Mouse (Mus musculus) kidney, adult 18-20 months (tissue): ENCODE results near the gene Lmo2.

Experiments
- DNase-seq: peaks from one replicate; pipeline ENCODE4 v3.0.0; 2021

The Lmo2 gene

DNA sequence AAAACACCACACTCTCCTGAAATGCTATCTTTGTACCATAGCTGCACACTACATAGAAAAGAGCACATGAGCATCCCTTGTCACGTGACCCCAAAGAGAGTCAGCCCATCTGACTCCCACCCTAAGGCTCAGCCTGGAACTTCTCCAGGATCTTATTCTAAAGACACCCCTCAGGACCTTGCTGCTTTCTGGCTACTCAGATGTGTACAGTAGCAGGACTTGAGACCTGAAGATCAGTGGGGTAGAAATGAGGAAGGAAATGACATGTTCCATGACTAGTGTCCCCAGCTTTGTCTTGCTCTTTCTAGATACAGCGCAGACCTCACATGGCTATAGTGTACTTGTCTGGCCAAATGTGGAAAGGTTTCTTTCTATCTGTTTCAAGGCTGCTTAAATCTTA, 12.9 kb upstream of the Lmo2 start:
- no peak for DNase-seq

DNA sequence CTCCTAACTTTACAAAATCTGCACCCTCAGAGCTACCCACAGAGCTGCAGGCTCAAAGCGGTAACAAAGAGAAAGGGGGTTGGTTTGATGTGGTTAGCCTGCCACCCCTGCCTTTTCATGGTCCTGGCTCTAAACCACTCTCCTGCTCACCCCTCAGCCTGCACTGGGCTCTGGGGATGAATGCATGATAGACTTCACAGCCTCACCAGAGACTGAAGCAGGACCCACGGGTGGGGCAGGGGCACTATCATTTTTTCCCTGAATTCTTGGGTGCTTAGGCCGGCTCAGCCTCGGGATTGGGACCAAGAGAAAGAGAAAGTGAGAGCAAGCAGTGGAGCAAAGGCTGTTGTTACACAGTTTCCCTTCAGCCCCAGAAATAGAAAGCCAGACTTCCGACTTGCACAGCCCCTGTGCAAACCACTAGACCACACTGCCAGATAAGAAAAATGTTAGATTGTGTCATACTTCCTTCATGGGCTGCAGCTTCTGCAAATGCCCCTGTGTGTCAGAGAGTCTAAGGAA, 12.2 kb upstream of the Lmo2 start:
- DNase-seq, result no peak

- no peak for DNase-seq
Observed at GRCm38 (mm10) chr2:103946892-103947291, 10.9 kb upstream of the Lmo2 start.

DNA sequence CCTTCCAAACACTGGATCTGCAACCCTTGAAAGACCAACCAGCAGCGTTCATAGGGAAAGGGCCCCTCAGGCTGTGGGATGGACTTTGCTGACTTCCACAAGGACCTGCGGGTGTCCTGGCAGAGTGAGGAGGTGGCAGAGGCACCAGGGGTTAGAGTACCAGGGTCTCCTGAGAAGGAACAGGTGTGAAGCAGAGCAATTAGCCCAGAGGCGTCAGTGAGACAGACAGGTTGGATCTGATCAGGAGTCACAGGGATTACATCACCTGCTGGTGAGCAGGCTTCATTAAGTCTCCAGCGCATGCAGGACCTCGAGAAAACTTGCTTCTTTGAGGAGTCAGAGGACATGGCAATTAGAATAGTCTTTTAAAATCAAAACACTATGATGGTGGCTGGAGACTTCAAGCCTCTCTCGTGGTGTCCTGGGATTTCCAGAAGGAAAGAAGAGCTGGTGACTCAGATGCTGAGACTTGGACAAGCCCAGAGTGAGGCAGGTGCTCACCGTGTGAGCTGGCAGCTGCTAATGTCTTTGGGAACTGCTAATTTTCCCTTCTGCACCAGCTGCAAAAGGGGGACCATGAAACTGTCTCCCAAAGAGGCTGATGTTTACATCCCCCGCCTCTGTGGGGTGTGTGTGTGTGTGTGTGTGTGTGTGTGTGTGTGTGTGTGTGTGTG, 9.7 kb upstream of the Lmo2 start:
- no peak for DNase-seq

GRCm38 (mm10) chr2:103953050-103953835, 4.5 kb upstream of the Lmo2 start:
- DNase-seq, result no peak

DNA sequence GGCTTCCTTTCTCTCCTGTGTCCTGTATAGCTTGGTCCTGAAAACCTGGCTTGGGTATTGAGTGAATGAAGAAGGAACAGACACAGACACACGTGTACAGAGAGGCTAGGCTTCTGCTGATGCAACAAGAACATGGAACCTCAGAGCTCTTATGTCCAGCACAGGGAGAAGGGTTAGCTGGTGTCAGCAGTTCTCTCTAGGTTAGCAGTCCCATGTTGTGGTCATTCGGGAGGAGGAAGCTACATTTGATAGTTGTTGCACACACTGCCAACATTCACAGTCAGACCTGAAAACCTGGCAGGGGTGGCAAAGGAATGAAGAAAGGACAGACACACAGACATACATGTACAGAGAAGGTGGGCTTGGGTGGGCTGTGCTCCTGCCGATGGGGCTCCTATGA, 2.1 kb upstream of the Lmo2 start:
- DNase-seq, result no peak

- no peak for DNase-seq
Observed at GRCm38 (mm10) chr2:103956867-103957266, 919 bp upstream of the Lmo2 start.

DNA sequence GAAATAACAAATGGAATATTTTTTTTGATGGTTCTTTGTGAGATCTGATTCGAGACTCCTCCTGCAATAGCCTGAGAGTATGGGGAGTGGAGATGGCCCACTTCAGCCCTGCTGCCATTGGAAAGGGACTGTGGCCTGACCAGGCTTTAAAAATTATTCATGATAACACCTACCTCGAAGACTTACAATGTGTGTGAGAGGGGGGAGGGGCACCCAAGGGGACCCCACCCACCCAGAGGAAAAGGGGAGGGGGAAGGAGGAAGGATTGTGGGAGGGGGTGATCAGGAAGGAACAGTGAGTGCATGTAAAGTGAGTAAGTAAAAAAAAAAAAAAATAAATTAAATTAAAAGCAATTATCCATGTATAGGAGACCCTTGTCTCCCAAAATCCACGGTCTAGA, 848 bp downstream of the Lmo2 start:
- no peak for DNase-seq

GRCm38 (mm10) chr2:103959066-103959465, 1.3 kb downstream of the Lmo2 start:
- DNase-seq, result no peak

DNA sequence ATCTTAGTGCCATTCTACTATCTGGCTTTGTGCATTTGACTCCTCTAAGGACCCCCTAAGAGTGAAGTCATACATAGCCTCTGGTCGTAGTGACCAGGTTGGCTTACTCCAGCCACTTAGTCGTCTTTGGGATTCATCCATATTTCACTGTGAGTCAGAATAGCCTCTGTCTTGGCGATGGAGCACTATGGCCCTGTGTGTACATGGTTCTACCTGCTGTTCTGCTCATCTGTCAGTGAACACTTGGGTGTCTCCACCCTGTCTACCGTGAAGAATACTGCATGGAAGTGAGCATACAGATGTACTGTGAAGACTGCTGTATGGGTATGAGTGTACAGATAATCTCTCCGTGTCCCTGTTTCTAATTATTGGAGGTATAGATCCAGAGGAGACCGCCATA, 1.8 kb downstream of the Lmo2 start:
- no peak for DNase-seq

DNA sequence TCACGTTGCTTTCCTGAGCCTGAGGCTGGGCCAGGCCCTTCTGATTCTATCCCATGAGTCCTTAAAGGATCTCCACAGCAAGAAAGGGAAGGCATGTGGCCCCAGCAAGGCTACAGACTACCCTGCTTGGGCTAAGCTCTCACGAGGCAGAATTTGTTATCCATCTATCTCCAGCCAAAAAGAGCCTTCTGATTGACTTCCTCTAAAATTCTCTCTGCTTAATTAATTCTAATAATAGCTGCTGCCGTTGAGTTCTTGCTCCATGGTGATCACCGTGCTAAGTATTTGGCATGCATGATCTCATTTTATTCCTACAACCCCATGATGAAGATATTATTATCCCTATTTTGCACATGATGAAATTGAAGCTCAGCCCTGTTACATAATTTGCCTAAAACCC, 4.6 kb downstream of the Lmo2 start:
- DNase-seq, result no peak

DNA sequence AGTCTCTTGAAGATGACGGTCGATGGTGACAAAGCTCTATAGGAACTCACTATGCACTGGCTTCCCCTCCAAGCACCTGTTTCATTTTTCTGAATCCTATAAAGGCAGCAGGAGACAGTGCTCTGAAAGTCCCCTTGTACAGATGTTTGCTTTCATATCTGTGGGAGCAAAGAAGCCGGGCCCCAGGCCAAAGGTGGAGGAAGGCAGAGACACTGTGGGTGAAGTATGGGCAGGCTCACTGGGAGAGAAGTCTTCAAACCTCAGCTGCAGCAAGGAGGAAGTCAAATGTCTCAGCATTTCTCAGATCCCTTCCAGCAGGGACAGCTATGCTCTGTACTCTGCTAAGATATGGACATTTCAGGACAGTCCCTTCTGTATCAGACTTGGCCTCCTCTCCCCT, 7.6 kb downstream of the Lmo2 start:
- DNase-seq, result no peak

GRCm38 (mm10) chr2:103968186-103968585, 10.4 kb downstream of the Lmo2 start:
- DNase-seq, result no peak

- DNase-seq, result no peak
Observed at GRCm38 (mm10) chr2:103968919-103969436, 11.2 kb downstream of the Lmo2 start.

- DNase-seq, result peak; percentile 74
Observed at GRCm38 (mm10) chr2:103969437-103970040, 11.8 kb downstream of the Lmo2 start.

DNA sequence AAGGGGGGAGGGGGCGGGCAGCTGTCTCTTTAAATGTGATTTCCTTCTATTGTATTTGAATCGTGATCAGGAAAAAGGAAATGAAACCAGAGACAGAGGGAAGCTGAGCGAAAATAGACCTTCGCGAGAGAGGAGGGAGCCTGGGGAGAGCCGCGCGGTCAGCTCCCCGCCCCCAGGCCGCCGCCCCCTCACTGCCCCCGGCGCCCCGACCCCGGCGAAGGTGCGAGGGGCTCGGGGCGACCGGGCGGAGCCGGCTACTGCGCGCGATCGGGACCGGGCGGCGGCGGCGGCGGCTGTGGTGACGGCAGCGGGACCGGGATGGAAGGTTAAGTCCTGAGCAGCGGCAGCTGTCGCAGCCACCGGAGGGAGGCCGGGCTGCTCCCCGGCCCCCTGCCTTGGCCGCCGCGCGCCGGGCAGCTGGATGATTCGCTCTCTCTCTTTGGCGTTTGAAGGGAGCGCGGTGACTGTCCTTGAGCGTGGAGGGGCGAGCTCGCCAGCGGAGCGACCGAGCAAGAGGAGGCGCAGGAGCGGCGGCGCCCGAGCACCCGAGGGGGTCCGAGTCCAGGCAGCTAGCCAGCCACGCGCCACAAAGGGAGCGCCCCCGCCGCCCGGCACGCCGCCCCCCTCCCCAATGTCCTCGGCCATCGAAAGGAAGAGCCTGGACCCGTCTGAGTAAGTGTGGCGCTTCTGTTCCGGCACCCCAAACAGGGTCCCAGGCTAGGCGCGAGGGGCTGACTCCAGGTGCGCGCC, 12.4 kb downstream of the Lmo2 start:
- peak; percentile 63 for DNase-seq

GRCm38 (mm10) chr2:103970791-103971649, 13.2 kb downstream of the Lmo2 start:
- peak; percentile 23 for DNase-seq

DNA sequence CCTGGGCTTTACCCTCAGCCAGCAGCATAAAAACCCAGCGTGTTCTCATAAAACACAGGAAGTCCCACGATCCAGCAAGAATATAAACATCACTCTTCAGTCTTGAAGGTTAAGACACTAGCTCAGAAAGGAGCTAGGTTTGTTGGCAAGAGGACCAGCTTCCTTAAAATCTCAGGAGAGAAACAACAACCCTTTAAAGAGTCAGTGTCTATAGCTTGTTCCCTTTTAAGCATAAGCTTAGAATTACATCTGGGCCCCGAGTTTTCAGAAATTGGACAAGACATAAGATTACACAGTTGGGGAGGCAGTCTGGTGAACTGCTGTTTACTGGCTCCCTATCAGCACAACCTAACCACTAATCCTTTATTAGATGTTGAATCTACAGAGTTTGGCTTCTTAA, 14.1 kb downstream of the Lmo2 start:
- no peak for DNase-seq

DNA sequence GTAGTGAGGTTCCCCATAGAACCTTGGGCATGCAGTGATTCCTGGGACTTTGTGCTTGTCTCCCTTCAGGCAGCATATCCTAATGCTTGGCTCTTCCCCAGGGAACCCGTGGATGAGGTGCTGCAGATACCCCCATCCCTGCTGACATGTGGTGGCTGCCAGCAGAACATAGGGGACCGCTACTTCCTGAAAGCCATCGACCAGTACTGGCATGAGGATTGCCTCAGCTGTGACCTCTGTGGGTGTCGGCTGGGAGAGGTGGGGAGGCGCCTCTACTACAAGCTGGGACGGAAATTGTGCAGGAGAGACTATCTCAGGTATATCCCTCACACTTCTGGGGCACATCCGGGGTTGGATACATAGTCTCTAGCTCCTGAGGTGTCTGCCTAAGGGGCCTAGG, 18.1 kb downstream of the Lmo2 start:
- no peak for DNase-seq

DNA sequence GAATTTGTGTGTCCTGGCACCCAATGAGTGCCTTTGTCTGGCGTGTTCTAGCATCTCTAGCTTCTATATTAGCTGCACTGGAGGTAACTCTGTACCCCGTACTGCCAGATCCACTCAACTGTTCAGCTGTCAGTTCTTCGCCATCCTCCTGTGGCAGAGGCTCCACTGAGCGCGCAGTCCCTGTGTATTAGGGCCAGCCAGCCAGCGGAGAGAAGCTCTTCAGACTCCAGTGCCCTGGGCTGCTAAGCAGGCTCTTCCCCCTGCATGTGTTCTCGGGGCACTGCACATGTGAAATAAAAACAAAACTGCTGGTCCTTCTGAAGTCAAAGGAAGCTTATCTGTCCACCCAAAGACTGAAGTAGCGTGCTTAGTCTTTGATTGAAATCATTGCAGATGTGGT, 19.4 kb downstream of the Lmo2 start:
- no peak for DNase-seq

DNA sequence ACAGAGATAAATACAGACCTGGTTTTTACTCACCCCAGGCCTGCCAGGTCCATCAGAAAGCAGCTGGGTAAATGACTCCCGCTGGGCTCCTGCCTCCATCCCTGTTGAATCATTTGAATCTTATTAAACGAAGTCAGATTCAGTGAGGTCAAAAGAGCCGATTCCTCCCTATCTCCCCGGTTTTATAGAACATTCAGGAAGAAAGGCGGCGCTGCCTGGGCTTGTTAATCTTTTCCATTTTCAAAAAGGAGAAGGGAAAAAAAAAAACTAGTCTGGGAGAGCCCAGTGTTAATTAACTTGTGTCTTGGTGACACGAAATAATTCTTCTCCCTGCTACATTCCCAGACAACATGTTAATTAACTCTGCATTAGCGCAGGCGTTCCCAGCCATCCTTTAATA, 19.9 kb downstream of the Lmo2 start:
- DNase-seq, result no peak

DNA sequence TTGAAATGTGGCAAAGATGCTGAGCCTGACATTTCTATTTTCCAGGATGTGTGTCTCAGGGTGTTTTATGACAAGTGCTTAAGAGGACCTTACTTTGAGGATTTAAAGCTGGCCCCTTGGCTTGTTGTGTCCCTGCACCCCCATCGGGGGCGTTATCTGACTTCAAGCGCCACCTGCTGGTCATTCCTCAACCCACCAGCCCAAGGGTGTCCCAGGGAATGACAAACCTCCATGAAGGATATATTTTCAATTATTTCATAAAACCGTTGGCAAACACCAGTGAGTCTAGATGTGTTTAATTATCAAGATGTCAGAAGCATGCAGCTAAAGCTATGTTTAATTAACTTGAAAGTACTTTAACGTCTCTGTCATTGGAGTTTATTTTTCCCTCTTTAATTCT, 24.5 kb downstream of the Lmo2 start:
- peak; percentile 74 for DNase-seq
